Mouse (Mus musculus) thymus, postnatal 0 days (tissue): Measurements from ENCODE around the gene Ankrd11. TPM values are rescaled to one million over a fixed set of nuclear protein-coding genes. Genes with fewer than 3 reads are reported as not detected.

ENCODE experiments used
- DNase-seq: peaks from one replicate; pipeline ENCODE4 v3.0.0-alpha.2; 2015; ENCODE audit warnings: low spot score
- polyA plus RNA-seq: library from polyadenylated mRNA; unstranded; fragments of >200 nt; fragmentation: Nextera tagmentation; extraction: Ambion mirVana; gene quantifications from 2 replicates; pipeline ENCODE4 v1.2.1, GENCODE M21; 2015

Ankrd11 gene
- polyA plus RNA-seq, 1 experiment from 2014 or later = 78.6 TPM

DNA sequence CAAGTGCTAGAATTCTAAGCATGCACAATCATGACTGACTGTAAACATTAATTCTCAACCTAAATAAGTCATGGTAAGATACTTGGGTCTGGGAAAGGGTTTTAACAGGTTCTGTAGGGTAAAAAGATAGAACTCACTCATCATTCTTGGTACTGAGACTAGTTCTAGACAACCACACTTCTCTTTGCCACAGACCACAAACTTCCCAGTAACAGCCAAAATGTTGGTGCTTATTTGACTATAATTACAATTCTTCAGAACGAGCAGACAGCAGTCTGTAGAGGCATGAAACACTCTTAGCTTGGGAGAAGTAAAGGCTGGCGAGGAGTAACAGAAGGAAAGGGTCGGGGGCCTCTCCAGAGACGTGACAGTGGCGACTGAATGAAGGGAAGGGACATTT is 80.0 kb downstream of the Ankrd11 start:
- no peak for DNase-seq

DNA sequence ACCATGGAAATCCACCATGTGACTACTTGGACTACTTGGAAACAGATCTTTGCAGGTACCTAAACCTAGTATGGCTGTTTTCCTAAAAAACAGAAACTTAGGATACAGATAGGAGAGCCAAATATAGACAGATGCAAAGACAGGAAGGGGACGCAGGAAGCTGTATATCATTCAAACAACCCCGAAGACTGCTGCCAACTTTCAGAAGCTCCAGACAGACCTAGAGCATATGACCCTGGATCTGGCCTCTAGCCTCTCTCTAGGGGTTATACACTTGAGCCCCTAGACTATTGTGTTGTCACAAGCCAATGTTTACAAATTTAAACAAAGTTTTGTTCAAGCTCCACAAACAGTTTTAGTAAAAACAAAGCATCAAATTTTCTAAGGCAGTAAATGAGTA is 80.6 kb downstream of the Ankrd11 start:
- DNase-seq = no peak

DNA sequence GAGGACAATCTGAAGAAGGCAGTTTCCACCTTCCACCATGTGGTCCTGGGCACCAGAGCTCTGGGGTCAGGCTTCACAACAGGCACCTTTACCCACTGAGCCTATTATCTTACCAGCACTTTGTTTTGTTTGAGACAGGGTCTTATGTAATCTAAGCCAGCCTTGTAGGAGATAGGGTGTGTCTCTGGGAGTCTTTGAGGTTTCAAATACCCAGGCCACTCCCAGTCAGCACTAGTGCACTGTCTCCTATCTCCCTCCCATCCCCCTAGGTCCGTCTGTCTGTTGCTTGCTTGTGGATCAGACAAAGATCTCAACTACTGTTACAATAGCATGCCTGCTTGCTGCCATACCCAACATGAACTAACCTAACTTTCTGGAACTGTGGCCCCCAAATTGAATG is 81.1 kb downstream of the Ankrd11 start:
- DNase-seq = no peak

DNA sequence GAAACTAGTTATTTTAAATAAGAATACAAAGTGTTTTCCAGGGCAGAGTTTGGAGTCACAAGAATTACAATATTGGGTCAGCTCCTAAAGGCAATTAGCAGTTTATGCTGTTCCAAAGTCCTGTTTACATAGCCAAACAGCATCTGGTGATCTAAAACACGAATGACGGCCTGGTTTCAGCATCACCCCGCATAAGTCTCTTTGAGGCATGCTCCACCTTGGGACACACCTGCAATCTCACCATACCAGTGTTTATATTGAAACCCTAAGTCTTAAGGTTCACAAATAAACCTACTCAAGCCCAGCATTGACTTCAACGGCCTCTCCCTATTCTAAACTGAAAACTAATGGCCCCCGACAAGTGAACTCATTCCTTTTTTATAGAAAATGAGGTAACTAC is 81.8 kb downstream of the Ankrd11 start:
- DNase-seq = no peak

DNA sequence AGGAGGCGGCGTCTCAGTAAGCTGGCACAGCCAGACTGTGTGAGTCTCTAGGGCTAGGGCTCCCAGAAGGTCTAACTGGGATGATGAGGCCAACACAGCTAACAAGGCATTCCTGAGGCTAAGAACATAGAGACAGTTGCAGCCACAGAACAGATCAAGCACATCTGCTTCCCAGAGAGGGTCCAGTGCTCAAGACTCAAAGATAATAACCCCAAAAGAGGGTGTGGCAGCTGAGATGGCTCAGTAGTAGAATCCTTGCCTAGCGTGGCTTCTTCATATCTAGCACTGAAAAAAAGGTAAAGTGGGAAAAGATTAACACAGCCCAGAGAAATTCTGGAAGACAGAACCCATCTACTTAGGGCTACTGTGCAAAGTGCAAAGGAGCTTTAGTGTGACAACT is 86.1 kb downstream of the Ankrd11 start:
- no peak for DNase-seq

DNA sequence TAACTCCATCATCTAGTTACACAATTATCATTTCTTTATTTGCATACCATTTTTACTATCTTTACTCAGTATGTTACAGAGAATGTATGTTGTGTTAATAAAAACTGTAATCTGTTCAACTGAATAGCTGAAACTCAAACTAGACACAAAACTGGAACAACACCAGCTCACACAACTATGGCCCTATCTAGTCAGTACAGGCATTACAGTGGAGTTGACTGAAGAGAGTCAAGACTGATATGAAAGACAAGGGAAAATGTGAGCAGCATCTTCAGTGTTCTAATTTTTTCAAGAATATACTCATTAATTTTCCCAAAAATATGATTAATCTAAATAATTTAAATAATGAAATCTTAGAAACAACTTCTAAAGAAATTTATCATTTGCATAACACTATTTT is 86.9 kb downstream of the Ankrd11 start:
- DNase-seq = no peak

DNA sequence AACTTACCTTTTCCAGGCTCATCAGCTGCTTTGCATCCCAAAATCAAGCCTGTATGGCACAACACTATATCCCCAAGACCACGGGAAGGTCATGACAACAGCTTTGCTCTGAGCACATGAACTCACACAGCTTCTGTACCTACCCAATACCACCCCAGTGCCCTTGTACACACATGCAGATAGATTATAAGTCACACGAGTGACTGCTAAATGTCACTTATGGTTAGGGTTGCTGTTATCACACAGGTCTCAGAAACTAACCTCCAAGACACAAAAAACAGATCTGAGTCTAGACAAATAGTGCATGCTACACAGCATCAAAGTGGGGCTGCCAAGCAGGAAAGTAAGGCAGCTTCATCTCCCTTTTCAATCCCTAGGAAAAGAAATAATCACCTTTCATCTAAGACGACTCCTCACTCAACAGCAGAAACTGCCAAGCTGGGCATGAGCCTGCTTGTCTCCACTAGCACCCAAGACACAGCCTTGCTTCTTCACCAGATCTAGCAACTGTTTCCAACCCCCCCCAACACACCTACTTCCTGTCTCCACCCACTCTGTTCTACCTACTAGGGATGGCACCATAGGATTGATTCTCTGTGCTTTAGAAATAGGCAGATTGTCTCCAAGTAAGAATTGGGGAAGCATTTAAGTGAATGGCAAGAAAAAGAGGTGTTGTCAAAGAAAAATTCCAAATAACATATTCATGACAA is 87.8 kb downstream of the Ankrd11 start:
- DNase-seq = peak; percentile 66

DNA sequence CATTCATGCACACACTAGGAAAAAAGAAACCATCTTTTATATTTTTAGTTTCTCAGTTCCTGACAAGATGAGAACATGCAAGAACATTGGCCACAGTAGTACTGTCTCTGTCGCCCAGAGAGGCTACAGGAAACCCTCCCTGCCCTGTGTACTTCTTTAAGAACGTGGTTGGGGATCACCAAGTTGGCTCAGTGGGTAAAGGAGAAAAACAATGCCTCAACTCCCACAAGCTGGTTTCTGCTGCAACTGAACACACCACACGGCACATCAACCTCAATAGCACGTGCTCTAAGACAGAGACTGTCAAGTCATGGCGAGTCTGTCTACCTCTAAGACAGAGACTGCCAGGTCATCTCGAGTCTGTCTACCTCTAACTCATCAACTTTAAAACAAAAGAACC is 89.0 kb downstream of the Ankrd11 start:
- peak; percentile 59 for DNase-seq

DNA sequence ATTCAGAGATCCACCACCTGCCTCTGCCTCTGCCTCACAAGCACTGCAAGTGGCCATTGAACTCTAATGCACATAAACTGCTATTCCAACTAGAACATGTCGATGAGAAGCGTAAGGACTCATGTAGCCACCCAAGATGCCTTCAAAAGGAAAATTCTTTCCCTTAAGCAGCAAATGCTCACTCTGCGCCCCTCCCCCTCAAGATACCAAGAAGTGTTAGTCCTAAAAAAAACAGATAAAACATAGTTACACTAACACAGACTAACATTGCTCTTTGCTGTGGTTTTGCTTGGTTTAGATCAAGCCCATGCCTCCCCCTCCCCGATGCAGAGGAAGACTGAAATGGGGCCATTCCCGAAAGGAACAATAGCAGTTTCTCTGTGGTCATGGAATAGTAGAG is 90.6 kb downstream of the Ankrd11 start:
- DNase-seq = peak; percentile 39

DNA sequence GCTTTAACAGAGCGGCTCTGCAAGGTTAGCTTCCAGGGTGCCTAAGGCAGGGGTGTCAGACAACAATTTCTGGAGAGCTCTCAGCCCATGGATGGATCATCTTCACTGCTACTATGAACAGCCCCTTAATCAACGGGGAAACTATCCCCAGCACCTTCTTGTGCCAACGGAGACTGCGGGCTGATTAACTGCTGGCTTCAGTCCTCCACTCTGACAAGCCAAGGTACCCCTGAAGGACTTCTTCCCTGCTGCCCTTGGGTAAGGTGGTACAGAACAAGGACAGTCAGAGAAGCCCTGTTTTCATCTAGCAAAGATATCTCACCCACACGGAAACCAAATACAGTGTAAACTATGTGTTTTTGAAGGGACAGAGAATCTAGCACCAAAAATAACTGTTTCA is 92.4 kb downstream of the Ankrd11 start:
- no peak for DNase-seq

DNA sequence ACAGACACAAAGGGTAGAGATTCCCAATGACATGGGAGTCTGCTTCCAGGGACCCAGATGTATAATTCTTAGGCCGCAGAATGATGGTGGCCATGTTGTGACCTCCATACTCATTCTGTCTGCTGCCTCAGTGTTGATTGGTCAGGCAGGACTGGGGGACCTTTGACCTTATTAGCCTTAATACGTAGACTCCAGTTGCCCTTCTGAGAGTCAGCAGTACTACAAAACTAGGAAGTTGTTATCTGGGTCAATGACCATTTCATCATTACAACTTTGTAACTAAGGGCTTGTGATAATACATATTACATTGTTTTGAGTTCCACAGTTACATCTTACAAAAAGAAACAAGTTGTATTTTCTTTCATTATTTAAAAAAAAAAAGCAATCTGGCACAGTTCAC is 96.3 kb downstream of the Ankrd11 start:
- no peak for DNase-seq

DNA sequence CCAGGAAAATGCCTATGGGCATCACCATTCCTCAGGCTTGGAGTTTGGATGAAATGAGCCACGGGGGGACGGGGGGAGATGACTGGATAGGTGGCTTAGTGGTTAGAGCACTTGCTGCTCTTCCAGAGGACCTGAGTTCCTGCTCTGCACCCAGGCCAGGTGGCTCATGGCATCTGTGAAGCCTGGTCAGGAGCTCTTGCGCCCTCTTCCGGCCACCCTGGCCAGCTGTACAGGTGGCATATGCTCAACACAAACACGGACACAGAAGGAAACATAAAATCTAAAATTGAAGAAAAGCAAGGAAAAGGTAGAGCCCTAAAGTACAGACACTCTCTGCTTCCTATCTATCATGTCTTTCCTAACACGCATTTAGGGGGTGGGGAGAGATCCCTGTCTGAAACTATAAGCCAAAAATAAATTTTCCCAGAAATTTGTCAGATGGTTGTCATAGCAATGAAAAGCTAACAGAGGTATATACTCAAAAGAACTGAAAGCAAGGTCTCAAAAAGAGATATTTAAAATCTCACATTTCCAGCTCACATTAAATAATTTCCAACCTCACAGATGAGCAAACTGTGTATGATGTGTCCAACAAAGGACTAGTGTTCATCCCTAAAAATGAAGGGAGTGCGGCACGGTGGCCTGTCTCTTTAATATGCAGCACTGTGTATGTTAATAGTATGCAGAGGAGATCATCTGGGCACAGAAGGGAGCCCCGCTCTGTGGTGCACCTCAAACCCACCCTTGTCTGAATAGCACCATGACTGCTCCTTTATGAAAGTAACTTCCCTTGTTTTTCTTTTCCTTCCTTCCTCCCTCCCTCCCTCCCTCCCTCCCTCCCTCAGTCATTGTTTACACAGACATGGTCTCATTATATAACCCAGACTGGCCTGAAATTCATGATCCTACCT is 99.0 kb downstream of the Ankrd11 start:
- no peak for DNase-seq

DNA sequence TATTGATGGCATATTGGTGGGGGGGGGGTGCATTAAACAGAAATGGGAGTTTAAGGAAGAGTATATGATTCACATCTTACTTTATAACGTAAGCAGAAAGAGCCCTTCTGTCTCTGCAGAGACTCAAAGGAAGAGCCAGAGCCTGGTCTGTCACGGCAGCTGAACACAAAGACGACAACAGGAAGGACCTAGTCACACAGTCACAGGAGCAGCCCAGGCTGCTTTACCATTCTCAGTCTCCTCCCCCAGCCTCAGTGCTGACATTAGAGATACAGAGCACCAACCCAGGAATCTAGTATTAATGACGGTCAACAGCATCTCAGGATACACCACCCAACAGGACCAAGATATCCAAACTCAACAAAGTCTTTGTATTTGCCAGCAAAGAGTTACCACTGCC is 103.5 kb downstream of the Ankrd11 start:
- peak; percentile 70 for DNase-seq

DNA sequence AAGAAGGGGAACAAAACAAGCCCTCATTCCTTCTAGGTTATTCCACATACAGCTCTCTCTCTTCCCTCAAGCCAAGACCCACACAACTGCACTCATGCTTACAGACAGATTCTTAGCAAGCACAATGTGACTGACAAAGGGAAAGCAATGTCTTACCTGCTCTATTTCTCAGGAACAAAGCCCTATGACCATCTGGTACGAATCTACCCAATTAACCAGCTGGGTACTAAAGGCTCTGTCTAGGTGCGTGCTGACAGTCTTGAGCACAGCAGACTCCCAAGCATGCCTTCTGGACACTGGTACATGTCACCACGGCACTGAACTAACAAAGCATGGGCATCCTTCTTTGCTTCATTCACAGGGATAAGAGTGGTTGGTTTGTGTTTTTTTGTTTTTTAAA is 103.9 kb downstream of the Ankrd11 start:
- DNase-seq = no peak

DNA sequence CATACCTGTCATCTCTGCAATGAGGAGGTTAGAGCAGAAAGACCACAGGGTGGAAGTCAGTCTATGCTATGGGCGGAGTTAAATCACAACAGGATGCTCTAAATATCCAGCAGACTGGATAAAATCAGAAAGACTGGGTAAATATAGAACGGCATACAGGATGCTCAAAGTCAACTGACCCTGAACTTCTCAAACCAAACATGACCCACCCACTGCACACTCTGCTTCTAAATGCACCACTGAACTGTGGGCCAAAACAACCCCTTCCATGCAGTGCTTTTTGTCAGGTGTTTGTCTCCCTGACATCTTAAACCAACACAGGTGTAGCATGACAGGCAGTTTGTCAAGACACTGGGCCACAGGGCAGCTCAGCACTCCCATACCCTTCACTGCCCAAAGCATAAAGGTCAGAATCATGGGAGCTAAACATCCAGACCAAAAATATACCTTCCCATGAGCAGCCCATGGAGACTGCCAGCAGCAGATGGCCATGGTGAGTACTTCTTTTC is 104.5 kb downstream of the Ankrd11 start:
- no peak for DNase-seq

DNA sequence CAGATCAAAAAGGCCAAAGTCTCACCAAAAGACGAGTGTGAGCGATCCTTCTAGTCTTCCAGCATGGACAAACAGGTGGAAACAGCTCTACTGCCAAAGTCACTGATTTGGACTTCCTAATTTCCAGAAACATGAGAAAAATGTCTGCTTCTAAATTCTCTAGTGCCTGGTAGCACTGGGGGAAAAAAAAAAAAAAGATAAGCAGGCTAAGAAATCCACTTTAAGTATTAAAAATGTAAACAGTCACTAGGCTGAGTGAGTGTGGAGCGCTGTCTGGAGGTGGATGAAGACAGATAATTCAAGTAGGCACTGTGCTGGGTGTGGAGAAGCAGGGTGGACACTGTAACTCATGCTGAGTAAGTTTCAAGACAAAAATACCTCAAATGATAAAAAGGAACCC is 106.2 kb downstream of the Ankrd11 start:
- DNase-seq = no peak

DNA sequence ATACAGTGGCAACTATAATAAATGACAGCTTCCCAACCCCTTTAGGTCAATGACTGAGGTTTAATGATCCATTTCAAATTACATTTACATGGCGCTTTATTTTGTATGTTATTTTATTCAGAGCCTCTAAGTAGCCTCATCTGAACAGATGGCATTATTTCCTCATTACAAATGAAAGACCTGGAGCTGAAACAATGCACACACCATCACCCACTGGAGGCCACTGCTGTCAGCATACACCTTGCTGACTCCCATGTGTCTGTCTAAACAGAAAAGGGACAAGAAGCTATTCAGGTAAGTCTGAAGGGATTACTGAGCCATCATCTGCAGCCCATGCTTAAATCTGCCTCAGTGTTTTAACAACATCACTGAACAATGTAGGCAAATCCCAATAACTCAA is 107.0 kb downstream of the Ankrd11 start:
- DNase-seq = no peak

DNA sequence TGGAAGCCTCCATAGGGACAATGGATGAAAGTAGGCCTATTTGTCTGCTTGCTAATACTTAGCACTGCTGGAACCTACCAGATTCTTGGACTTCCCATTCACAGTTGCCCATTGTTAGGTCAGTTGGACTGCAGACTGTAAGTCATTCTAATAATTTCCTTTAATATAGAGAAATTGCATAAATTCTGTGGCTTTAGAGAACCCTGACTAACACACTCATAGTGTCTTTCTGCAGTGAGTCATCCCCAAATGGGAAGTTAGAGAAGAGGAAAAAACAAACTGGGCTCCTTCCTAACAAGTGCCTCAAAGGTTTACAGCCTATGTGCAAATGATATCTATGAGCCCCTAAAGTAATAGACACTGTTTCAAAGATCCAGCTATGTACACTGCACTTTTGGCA is 108.1 kb downstream of the Ankrd11 start:
- DNase-seq = no peak

DNA sequence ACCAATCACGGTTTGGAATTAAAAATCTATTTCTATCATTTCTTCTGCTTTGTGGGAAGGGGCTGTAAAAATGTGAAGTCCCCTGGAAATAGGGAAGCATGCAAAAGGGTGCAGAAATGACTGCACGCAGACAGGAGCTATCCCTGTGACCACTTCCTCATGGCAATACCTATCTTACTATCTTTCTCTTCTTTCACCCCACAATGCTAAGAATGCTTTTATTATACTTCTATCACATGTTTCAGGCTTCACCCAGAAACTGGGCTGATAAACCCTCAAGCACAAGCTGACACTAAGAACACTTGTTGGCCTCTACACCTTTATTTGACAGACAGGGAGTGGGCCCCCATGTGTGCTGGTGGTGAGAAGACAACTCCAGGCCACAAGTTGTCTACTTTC is 109.5 kb downstream of the Ankrd11 start:
- no peak for DNase-seq

DNA sequence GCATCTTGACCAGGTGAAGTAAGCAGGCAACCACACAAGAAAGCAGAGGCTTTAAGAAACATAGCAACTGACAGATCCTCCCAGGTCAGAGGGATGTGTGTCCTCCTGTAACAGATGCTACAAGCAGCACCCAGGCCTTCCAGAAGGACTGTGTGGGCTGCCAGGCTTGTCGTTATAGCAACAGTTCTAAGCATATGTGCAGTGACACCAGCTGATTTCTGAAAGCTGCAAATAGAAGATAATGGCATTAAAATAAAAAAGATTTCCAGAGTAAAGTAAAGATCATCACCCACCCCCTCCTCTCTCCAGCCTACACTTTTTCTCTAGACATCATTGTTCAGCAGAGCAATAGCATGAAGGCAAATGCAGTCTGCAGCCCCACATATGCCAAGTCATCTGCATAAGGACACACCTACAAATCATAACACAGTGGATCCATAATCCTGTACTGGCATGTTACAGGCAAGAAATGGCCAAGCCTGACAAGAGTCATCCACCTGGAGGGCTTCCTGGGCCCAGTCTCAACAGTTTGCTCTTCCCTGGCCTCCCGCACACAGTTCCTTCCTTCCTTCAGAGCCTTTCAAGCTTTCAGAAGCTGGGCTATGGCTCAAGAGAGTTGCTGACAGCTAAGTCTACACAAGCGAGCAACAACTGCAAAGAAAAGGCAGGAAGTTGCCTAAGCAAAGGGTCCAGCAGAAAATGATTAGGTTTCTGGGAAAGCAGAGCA is 110.1 kb downstream of the Ankrd11 start:
- DNase-seq = no peak

DNA sequence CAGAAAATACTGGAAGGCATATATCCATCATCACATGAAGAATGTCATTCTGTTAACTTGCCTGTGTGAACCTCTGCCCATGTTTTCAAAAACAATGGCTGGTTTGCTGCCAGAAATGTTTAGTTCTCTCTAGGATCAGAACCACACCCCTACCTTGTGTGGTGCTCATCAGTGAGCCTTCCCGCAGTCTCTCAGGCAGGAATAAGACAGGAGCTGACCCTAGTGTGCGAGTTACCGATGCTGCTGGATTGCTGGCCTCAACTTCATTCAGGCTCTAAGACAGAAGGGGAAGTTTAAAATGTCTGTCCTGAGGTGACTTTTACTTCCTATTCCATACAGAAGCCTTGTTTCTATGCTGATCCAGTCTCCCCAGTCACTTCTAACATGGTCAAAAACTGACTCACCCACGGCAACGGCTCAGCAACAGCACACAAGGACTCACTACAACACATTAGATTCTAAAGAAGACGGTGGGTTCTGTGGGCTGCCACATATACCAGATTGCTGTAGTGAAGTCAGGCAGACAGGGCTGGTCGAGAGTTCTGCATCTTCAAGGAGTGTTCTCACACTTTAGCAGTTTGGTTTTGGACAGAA is 113.3 kb downstream of the Ankrd11 start:
- DNase-seq = no peak

DNA sequence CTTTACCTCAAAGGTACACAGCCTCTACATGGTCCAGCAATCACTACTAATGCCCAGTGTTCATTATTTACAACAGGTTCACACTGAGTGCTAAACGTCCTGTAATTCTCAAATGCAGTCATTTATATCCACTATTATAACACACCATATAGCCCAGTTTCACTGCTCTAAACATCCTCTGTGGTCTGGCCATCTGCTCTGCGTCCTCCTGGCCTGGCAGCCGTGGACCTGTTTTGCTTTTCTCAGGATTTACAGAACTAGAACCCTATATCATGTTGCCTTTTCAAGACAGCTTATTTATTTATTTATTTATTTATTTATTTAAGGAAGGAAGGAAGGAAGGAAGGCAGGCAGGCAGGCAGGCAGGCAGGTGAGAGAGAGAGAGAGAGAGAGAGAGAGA is 114.2 kb downstream of the Ankrd11 start:
- DNase-seq = no peak
